7 mouse cellular contexts compared by ENCODE assay signal in the genomic region with DNA sequence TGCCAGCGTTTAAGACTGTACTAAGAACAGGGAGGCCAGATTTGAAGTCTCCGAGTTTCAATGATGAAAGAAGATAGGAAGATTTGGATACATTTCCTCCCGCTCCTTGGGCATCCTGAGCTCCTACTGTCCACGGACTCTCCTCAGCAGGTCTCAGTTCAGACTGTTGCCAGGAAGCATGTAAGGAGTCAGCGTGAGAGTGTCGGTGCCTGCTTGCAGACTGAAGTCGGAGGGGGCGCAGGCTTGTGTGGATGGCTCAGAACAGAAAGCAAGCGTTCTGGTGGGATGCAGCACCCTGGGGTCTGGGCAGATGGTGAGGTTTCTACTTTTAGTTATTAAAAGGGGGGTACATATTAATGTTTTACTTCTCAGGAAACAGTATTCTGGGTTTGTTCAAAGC. TPM values are rescaled to one million over a fixed set of nuclear protein-coding genes. Genes with fewer than 3 reads are reported as not detected.
DNase-seq lines count a peak whose midpoint lies in the region; ATAC-seq lines count a peak whose summit lies in the region.

No protein-coding gene starts in this region.

- H3K4me2 ChIP-seq in hindbrain, embryonic 16.5 days (ENCODE audit: low read length) = peak overlapping the region; percentile 30
- H3K4me2 ChIP-seq in hindbrain, embryonic 13.5 days = no peak overlapping the region
- 0 out of 2 replicates have a peak overlapping the region, but pooled peaks have one; percentile 10 for H3K4me2 ChIP-seq in limb, embryonic 15.5 days

- no peaks in the 10 kb centered on the region for H3K36me3 ChIP-seq in hindbrain, embryonic 16.5 days (ENCODE audit: control insufficient read depth, insufficient read depth, low read length)
- H3K36me3 ChIP-seq in hindbrain, embryonic 13.5 days = no peaks in the 10 kb centered on the region
- H3K36me3 ChIP-seq in limb, embryonic 15.5 days = no peaks in the 10 kb centered on the region

- no peak overlapping the region for H3K9ac ChIP-seq in hindbrain, embryonic 16.5 days (ENCODE audit: low read depth, low read length)
- H3K9ac ChIP-seq in hindbrain, embryonic 13.5 days = no peak overlapping the region
- H3K9ac ChIP-seq in limb, embryonic 15.5 days = no peak overlapping the region

- WGBS in hindbrain, embryonic 16.5 days = 39% methylated on average over 9 of the region's 9 CpGs
- WGBS in hindbrain, embryonic 13.5 days = 50% methylated on average over 9 of the region's 9 CpGs
- WGBS in limb, embryonic 15.5 days = 43% methylated on average over 9 of the region's 9 CpGs

- no peak overlapping the region for H3K27ac ChIP-seq in hindbrain, embryonic 16.5 days (ENCODE audit: low read depth, low read length)
- H3K27ac ChIP-seq in hindbrain, embryonic 13.5 days = no peak overlapping the region
- no peak overlapping the region for H3K27ac ChIP-seq in limb, embryonic 15.5 days

- H3K27me3 ChIP-seq in hindbrain, embryonic 16.5 days (replicated peaks; ENCODE audit: control insufficient read depth, insufficient read depth, low read length) = 0 out of 2 replicates have a peak, but pooled peaks cover 3% of the 10 kb centered on the region
- H3K27me3 ChIP-seq in hindbrain, embryonic 13.5 days = 0 out of 2 replicates have a peak, but pooled peaks cover 2% of the 10 kb centered on the region
- no peaks in the 10 kb centered on the region for H3K27me3 ChIP-seq in limb, embryonic 15.5 days

- H3K9me3 ChIP-seq in hindbrain, embryonic 16.5 days (ENCODE audit: control insufficient read depth, low read length) = no peaks in the 10 kb centered on the region
- no peaks in the 10 kb centered on the region for H3K9me3 ChIP-seq in hindbrain, embryonic 13.5 days
- H3K9me3 ChIP-seq in limb, embryonic 15.5 days = no peaks in the 10 kb centered on the region

- no peak for ATAC-seq in hindbrain, embryonic 16.5 days
- no peak for ATAC-seq in hindbrain, embryonic 13.5 days (ENCODE audit: low FRiP score)
- ATAC-seq in activated CD4-positive, CD25-positive, alpha-beta regulatory T cell, adult 4 months = peak; percentile 61
- ATAC-seq in limb, embryonic 15.5 days (ENCODE audit: insufficient number of reproducible peaks, low FRiP score, low TSS enrichment, low read depth) = no peak

- peak; percentile 27 for DNase-seq in CD4-positive helper T cell, adult 2 months (ENCODE audit: low read depth, low spot score)
- no peak for DNase-seq in left cerebral cortex, adult 9 months (ENCODE audit: low spot score in 2 of 2)
- no peak for DNase-seq in frontal cortex, postnatal 14 days (ENCODE audit: low spot score in 2 of 2)

- H3K4me1 ChIP-seq in hindbrain, embryonic 16.5 days (ENCODE audit: control insufficient read depth, insufficient read depth, low read depth, low read length) = 0 out of 2 replicates have a peak, but pooled peaks cover 2% of the 10 kb centered on the region
- peaks cover 7% of the 10 kb centered on the region for H3K4me1 ChIP-seq in hindbrain, embryonic 13.5 days (replicated peaks)
- peaks cover 2% of the 10 kb centered on the region; the same call in 1 of the 2 replicates for H3K4me1 ChIP-seq in limb, embryonic 15.5 days

- H3K4me3 ChIP-seq in hindbrain, embryonic 16.5 days (ENCODE audit: low read length) = 0 out of 2 replicates have a peak overlapping the region, but pooled peaks have one; percentile 2
- H3K4me3 ChIP-seq in hindbrain, embryonic 13.5 days = no peak overlapping the region
- peak overlapping the region; percentile 19; the same call in 1 of the 2 replicates for H3K4me3 ChIP-seq in limb, embryonic 15.5 days

RNA-seq across cellular contexts. Expression of gene Eomes, which starts 24.6 kb away (rescaled TPM):
- polyA plus RNA-seq in hindbrain, embryonic 16.5 days (2015; fragmentation: Nextera tagmentation; extraction: Ambion mirVana) = 1.9 and 3.1 TPM in 2 replicates
- 0.43 and 0.65 TPM in 2 replicates for polyA plus RNA-seq in hindbrain, embryonic 13.5 days (2015; fragmentation: Nextera tagmentation; extraction: Ambion mirVana)
- under 1 TPM in 1 of 2 experiments, not detected in 1; 0.40 TPM for polyA plus RNA-seq in activated CD4-positive, CD25-positive, alpha-beta regulatory T cell, adult 4 months (2017; shearing (Covaris generic))
- 0.14 TPM in 1 of 2 replicates, not detected in the other for polyA plus RNA-seq in limb, embryonic 15.5 days (2015; fragmentation: Nextera tagmentation; extraction: Ambion mirVana)

RNA-seq across cellular contexts. Expression of gene Golga4, which starts 52.6 kb away (rescaled TPM):
- 36.5 and 38.9 TPM in 2 replicates for polyA plus RNA-seq in hindbrain, embryonic 16.5 days (2015; fragmentation: Nextera tagmentation; extraction: Ambion mirVana)
- polyA plus RNA-seq in hindbrain, embryonic 13.5 days (2015; fragmentation: Nextera tagmentation; extraction: Ambion mirVana) = 47.9 and 49.5 TPM in 2 replicates
- 10 to 100 TPM; 24.6 to 24.9 TPM for polyA plus RNA-seq in activated CD4-positive, CD25-positive, alpha-beta regulatory T cell, adult 4 months (2017; shearing (Covaris generic))
- polyA plus RNA-seq in limb, embryonic 15.5 days (2015; fragmentation: Nextera tagmentation; extraction: Ambion mirVana) = 46.4 and 52.3 TPM in 2 replicates
